Mouse (Mus musculus) bone marrow, adult 2 months (tissue): Measurements from ENCODE around the gene Zfp652.

Experiments used
- CTCF ChIP-seq: fragments of 200-500 bp; IDR thresholded peaks from 2 replicates; pipeline ENCODE4 v1.5.1; 2011; ENCODE audit warnings: low read length, control low read depth; ENCODE audit not compliant: control insufficient read depth, insufficient read depth
- POLR2A ChIP-seq: fragments of 200-500 bp; IDR thresholded peaks from 2 replicates; pipeline ENCODE4 v1.6.1; 2011; ENCODE audit warnings: low read depth, mild to moderate bottlenecking, control low read depth, low read length, borderline replicate concordance; ENCODE audit not compliant: control insufficient read depth

- TF ChIP-seq POLR2A (no peak), CTCF (no peak)
Measured at GRCm38 (mm10) chr11:95749619-95750018, 37.1 kb downstream of the Zfp652 start.
